Mouse (Mus musculus) kidney, adult 9 months (tissue): ENCODE measurements around the gene Cfap61.
A peak's percentile ranks its signal among the peaks of the same experiment; 100 is the strongest.

Source experiments
- DNase-seq: peaks from one replicate; pipeline ENCODE4 v3.0.0; 2022

Cfap61 gene

GRCm38 (mm10) chr2:145950239-145950638 lies 15.7 kb downstream of the Cfap61 start:
- no peak for DNase-seq

- DNase-seq = no peak
Observed at GRCm38 (mm10) chr2:145952726-145953125, 18.1 kb downstream of the Cfap61 start.

GRCm38 (mm10) chr2:145955844-145956243 lies 21.3 kb downstream of the Cfap61 start:
- DNase-seq = no peak

- no peak for DNase-seq
Observed at GRCm38 (mm10) chr2:145956318-145956717, 21.7 kb downstream of the Cfap61 start.

- DNase-seq = peak; percentile 16
Observed at GRCm38 (mm10) chr2:145957450-145957849, 22.9 kb downstream of the Cfap61 start.

GRCm38 (mm10) chr2:145958097-145958496 lies 23.5 kb downstream of the Cfap61 start:
- no peak for DNase-seq

GRCm38 (mm10) chr2:145958551-145958950 lies 24.0 kb downstream of the Cfap61 start:
- no peak for DNase-seq

- no peak for DNase-seq
Observed at GRCm38 (mm10) chr2:145961861-145962260, 27.3 kb downstream of the Cfap61 start.

GRCm38 (mm10) chr2:145970751-145971150 lies 36.2 kb downstream of the Cfap61 start:
- no peak for DNase-seq

- DNase-seq = no peak
Observed at GRCm38 (mm10) chr2:145971237-145972010, 36.8 kb downstream of the Cfap61 start.

GRCm38 (mm10) chr2:145972571-145972970 lies 38.0 kb downstream of the Cfap61 start:
- no peak for DNase-seq

- no peak for DNase-seq
Observed at GRCm38 (mm10) chr2:145979616-145980015, 45.0 kb downstream of the Cfap61 start.

- DNase-seq = no peak
Observed at GRCm38 (mm10) chr2:145980881-145981280, 46.3 kb downstream of the Cfap61 start.

GRCm38 (mm10) chr2:145981699-145982112 lies 47.1 kb downstream of the Cfap61 start:
- no peak for DNase-seq

- DNase-seq = no peak
Observed at GRCm38 (mm10) chr2:145982317-145983045, 47.9 kb downstream of the Cfap61 start.

- no peak for DNase-seq
Observed at GRCm38 (mm10) chr2:145987757-145988156, 53.2 kb downstream of the Cfap61 start.

- no peak for DNase-seq
Observed at GRCm38 (mm10) chr2:145990446-145990845, 55.9 kb downstream of the Cfap61 start.

- no peak for DNase-seq
Observed at GRCm38 (mm10) chr2:145996472-145996871, 61.9 kb downstream of the Cfap61 start.

GRCm38 (mm10) chr2:145997956-145998525 lies 63.5 kb downstream of the Cfap61 start:
- no peak for DNase-seq

GRCm38 (mm10) chr2:146008801-146009200 lies 74.2 kb downstream of the Cfap61 start:
- no peak for DNase-seq

- no peak for DNase-seq
Observed at GRCm38 (mm10) chr2:146009596-146010349, 75.2 kb downstream of the Cfap61 start.

- no peak for DNase-seq
Observed at GRCm38 (mm10) chr2:146010816-146011215, 76.2 kb downstream of the Cfap61 start.
